Mouse (Mus musculus) spleen, adult 12 weeks (tissue): ENCODE data around the gene Micall2.
"Not testable (repeated sequence)": the region's sequence is repeated elsewhere in the genome, so short reads cannot be mapped to it uniquely, and the experiment has no call there.

Source experiments
- DNase-seq: peaks from one replicate; pipeline ENCODE4 v3.0.0; 2022; ENCODE audit warnings: low spot score

The Micall2 gene

DNA sequence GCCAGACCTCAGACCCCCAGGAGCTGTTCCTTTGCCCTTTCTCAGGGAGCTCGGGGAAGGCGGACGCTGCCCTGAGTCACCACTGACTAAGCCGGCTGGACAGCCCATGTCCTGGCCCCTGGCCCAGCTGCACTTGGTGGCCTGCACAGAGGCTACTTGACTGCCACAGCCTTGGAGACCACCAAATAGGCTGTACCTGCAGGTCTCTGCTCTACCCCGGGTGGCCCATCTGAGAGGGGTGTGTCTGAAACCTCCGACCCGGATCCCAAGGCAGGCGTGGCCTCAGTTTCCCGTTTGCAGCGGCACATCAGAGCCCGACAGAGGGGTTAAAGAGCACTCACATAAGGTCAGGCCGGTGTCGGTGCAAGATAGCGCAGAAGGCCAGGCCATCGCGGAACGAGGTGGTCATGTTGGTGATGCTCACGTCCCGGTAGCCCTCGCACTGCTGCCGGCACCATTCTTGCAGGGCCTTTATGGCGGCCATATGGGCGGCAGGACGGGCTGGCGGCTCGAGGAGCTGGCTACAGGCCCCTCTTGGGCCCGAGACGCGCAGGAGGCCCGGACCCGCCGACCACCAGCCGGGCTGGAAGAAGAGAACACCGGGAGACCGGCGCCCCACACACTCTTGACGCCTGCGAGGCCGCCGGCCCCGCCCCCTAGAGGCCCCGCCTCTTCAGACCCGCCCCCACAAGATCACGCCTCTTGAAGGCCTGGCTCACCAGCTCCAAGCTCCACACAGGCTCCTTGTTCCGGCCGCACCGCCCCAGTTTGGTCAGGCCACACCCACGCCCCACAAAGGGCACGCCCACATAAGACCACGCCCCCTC, at the start of gene Micall2:
Gene Micall2 (minus strand): TSS at position 660 of the 827 bp plus-strand sequence.
- DNase-seq, result peak; percentile 97

DNA sequence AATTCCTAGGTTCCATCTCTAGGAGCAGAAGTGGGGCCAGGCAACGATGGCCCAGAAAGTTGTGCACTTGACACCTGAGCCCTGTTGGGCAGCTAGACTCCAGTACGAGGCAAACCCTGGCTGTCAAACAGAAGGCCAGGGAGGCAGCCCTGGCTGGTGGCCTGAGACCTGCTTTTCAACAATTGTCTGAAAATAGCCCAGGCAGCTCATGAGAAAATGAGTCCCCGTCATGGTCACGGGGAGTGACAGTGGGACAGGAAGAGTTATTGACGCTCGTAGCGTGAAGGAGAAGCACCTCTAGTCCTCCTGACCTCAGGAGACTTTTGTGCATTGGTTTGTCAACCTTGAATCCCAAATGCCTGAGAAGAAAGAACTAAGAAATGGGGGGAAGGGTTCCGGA, 45.3 kb upstream of the Micall2 start:
- no peak for DNase-seq

DNA sequence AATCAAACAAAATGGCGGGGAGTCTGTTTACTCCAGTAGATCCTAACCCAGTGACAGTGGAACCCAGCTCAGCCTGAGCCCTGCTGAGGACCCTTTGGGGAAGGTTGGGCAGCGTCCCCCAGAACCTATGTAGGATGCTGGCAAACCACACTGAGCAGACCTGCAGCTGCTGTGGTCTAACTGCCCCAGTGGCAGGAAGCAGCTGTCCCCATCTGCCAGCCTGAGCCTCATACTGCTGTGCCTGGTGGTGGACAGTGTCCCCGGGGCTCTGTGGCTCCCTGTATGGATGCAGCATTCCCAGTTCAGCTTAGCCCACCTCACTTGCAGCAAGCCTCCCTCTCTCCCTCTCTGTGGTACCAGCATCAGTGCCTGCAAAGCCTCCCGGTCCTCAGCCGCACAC, 40.8 kb upstream of the Micall2 start:
- no peak for DNase-seq

DNA sequence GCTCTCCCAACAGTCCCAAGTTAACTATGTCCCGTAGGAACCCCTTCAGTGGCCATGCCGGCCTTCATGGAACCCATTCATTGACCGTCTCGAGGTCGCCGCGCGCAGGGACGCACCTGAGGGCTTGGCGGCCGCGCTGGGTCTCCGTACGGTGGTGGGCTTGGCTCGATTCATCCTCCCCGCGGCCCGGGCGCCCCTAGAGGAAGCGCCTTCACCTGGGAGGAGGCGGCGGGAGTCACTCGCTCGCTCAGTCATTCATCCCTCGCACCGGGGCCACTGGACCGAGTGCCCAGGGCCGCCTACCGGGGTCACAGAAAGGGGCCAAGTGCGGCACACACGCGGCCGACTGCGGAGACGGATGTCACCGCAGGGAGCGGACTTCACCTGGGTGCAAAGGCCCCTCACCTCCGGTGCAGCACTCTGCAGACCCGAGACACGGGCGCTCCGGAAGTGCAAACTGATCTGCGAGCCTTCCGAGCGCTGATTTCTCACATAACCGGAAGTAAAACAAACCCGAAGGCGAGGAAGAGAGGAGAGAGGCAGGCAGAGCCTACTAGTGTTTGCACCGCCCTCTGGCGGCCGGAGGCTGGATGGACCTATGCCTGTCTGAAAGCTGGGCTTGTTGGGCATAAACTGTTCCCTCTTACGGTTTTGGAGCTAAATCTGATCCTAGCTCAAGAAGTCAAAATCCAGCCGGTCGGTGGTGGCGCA, 39.2 kb upstream of the Micall2 start, which contains the start of gene Ints1:
Gene Ints1 (minus strand): TSS at position 459 of the 711 bp plus-strand sequence.
- DNase-seq, result peak; percentile 93

DNA sequence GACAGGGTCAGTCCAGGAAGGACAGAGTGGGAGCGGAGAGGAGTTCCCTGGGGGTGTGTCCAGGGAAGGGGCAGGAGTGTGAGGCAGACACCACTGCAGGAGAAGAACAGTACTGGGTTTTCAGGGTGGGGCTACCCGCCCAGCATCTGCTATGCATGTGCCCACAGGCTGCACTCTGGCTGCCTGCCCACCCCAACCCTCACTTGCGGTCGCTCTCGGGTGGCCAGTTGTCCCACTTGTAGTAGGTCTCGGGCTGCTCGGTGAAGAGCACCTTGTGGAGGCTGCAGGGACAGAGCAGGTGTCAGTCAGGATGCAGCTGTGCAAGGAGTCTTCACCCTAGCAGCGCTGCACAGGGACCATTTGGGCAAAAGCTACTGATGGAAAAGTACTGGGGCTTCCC, 32.1 kb upstream of the Micall2 start:
- DNase-seq, result no peak

DNA sequence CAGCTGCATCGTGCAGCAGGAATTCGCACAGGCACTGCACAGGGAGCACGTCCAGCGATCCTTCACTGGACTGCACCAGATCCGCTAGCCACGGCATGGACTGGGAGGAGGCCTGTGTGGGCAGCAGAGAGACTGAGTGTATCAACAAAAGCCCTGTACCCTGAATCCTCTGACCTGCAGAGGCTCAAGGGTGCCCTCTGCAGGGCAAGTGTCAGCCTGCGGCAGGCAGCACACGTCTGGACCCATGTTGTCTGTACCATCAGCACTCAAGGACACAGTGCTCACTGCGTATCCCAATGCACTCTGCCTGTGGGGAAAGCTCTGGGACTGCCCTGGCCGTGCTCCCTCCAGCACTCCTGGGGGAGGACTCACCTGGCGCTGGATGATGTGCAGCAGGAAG, 28.2 kb upstream of the Micall2 start:
- no peak for DNase-seq

DNA sequence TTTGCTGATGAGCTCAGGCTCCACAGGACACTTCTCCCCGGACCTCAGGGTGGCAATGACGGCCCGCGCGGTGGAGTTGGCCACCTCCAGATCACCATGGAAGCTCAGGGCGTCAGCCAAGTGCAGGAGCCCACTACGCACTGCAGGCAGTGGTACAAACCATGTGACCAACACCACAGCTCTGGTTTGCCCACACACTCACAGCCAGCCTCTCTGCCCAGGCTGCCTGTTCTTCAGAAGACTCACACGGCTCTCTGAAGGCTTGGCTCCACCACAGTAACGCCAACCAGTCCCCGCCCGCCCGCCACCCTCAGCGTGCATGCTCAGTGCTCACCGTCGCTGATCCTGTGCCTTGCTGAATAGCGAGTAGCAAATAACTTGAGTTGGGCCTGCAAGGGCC, 22.0 kb upstream of the Micall2 start:
- DNase-seq, result no peak

DNA sequence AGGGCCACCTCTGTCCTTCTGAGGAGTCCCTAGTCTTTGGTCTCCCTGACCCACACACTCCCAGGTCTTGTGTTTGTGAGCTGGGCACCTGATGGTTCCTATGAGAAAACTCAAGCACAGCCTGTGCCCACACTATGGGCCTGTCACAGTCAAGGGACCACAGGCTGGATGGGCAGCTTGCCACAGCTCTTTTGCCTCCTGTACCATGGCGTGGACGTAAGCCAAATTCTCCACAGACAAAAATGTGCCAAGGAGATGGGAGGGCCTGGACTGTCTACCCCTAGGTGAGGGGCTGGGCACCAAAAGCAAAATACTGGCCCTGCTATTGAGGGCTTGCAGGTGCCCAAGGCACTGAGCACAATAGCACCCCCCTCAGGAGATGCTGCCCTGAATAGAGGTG, 20.4 kb upstream of the Micall2 start:
- DNase-seq, result no peak

DNA sequence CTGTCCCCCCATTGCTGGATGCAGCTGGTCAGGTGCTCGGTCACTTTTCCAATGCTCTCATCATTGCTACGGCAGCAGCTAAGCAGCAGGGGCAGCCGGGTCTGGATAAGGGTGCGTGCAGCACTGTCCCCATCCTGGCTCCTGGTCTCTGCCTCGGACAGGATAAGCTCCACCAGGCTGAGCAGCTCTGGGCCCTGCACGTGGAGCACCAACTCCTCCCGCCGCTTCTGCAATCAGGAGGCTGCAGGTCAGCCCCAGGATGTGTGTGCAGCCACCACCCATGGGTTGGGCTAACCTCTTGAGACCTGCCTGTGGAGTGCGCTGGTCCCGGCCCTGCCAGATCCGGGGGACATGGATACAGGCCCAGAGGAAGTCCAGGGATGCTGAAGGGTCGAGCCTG, 20.0 kb upstream of the Micall2 start:
- no peak for DNase-seq

DNA sequence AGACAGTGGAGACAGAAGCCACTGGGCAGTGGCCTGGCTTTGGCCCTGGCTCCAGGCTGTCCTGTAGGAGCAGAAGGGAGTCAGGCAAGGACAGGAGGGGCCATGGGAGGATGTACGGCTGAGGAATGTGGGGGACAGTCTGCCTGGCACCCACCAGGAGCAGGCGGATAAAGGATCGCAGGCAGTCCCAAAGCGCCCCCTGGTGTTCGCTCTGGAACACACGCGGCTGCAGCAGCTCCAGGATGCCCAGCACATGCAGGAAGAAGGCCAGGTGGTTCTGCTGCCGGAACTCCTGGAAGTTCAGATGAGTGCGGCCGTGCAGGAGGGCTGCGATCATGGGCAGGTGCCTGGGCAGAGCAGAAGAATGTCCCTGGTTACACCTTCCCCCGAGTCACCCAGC, 18.6 kb upstream of the Micall2 start:
- DNase-seq, result peak; percentile 45

DNA sequence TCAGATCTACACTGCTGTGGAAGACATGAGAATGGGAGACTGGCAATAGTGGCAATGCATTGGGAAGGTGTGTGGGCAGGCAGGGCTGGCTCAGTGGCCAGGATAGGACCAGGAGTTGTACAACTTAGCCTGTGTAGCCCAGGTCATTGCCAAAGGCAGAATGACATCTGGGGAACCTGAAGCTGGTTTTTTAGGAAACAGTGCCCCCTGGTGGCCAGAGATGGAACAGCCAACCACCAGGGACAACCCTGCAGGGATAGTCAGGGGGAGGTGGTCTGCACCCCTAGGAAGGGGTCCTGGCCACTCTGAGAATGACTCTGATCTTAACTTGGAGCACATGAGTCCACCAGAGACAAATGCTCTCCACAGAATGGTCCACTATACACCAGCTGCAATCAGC, 14.4 kb upstream of the Micall2 start:
- DNase-seq, result peak; percentile 69

DNA sequence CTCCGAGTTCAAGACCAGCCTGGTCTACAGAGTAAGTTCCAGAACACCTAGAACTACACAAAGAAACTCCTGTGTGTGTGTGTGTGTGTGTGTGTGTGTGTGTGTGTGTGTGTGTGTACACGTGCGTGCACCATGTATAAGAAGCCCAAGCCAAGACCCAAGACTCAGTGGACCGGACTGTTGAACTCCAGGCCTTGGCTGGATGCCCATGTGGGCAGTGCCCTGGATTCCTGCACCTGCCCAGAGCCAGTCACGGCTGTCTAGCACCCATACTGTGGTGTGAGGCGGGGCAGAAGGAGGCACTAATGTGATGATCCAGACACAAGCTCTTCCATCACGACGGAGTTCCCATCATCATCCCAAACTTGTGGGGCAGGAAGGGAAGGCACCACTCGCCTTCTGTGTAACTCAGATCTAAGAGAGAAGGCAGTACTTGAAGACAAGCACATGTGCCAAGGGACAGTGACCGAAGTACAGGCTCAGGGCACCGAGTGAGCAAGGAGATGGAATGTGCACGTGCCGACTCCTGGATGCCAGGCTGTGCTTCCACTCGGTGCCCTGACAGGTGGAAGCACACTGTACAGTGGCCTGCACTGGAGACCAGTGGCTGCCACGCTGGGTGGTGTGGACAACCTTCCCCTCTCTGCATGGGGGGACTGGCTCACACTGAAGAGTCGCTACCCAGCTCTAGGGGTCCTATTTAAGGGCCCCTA, 13.4 kb upstream of the Micall2 start:
- DNase-seq, result no peak

DNA sequence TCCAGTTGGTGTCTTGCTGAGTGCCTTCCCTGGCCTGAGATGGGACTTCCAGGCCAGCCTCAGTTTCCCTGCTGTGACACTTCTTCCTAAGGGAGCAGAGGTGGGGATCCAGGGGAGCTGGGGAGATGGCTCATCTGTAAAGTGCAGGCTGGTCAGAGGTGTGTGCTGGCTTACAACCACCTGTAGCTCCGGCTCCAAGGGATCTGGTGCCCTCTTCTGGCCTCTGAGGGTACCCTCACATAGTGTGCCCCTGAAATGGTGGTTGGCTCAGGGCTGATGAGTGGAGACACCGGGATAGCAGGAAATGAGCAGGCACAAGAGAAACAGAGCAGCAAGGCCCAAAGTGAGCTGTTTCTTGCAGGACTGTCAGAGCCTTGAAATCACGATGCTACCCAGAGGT, 9.6 kb upstream of the Micall2 start:
- DNase-seq, result peak; percentile 53

DNA sequence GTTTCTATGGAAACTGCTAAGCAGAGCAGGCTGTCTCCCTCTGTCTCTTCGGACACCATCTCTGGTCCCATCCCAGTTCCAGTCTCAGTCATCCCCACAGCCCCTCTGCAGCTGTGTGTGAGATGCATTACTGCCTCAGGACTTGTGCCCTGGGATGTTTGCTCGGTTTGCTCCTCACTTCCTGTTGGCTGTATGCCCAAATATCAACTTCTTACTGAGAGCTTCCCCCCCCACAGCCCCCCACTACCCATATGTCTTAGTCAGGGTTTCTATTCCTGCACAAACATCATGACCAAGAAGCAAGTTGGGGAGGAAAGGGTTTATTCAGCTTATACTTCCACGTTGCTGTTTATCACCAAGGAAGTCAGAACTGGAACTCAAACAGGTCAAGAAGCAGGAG, 6.5 kb upstream of the Micall2 start:
- not testable (repeated sequence) for DNase-seq

DNA sequence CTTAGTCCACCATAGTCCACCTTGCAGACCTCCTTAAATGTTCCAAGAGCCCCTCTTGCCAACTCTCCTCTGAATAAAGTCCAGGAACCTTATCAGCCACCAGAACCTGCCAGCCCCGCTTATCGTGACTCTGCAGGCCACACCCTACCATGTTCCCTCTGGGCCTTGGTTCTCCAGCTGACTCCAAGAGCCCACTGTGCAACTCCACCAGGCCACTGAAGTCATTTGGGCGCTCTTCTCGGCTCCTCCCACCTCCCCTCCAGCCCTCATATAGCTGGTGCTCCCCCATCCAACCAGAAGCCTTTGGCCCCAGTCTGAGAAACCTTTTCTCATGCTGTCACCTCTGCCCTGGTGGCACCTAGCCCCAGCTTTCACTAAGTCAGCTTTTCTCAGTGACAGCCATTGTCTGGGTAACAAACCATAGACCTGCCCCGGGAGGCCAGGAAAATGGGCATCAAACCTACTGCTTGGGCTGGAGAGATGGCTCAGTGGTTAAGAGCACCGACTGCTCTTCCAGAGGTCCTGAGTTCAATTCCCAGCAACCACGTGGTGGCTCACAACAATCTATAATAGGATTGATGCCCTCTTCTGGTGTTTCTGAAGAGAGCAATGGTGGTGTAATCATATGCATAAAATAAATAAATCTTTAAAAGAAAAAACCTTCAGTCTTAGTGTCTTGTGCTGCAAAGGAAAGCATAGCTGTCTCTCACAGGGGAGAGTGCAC, 2.6 kb upstream of the Micall2 start:
- peak; percentile 81 for DNase-seq

DNA sequence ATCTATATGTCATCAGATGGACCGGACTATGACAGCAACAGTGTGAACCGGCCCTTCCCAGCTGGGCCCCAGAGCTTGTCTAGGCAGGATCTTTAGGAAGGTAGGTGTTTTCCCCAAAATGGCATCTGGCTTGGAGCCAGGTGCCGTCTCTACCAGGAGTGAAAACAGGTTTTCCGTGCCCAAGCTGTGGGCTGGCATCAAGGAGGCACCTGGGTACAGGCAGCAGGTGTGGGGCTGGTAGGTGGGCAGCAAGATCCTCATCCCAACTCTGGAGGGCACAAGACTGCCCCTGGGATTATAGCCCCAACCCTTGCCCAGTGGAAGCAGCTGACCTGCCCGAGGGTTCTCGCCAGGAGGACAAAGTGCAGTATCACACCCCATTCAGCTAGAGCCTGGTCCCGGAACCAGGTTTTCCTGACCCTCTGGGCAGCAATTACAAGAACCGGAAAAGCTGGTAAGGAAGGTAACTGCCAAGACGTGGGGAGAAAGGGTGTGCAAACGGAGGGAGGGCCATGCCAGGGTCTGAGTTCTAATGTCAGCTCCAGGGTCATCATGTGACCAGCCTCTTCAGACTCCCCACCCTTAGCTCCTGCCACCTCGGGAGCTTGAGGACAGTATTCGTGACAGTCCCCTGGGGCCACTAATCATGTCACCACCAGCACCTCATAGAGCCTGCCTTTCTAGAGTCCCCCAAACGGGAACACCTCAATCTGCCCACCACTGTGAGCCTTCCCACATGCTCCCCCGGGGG, 1.9 kb upstream of the Micall2 start:
- no peak for DNase-seq

DNA sequence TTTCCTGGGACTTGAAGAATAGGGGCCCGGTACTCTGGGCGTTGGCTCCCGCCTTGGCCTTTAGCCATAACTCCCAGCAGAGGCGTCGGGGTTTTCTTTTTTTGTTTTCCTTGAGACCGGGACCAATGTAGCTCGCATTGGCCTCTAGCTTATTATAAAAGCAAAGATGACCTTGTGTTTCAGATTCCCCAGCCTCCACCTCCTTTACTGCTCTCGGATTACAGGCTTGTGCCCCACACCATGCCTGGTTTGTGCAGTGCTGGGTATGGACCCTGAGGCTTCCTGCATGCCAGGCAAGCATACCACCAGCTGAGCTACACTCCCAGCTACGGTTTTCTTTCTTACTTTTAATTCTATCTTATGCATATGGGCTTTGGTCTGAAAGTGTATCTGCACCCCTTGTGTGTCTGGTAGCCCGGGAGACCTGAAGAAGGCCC, 386 bp upstream of the Micall2 start:
- DNase-seq, result no peak

DNA sequence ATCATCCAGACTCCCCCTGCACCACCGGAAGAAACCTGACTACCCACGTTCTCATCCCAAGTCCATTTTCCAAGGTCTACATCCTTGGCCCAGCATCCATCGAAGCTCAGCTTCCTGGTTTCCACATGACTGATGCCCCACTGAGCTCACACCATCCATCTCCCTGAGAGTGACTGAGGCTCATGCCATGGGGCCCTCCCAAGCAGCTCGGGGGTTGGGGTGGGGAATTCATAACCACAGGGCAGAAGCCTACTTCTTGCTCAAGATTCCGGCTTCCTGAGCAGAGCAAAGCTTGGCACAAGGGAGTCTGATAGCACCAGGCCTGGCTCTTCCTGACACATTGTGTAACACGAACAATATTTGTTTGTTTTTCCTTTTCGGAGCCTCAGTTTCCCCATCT, 1.4 kb downstream of the Micall2 start:
- DNase-seq, result no peak

DNA sequence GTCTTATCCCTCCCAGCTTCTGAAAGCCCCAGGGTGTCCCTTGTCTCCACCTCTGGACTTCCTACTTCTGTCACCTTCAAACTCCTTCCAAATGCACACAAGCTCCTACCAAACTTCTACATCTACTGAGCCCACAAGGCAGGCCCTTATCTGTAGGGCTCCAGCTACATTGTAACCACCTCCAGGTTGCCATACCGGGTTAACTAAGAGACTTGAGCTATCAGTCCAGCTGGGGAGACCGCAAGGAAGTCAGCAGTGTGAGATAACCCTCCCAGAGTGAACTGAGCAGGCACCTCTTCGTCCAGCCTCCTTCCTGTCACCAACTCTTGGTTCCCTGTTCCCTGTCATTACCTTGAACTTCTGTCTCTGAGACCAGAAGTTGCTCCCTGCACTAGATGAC, 2.1 kb downstream of the Micall2 start:
- DNase-seq, result peak; percentile 58

DNA sequence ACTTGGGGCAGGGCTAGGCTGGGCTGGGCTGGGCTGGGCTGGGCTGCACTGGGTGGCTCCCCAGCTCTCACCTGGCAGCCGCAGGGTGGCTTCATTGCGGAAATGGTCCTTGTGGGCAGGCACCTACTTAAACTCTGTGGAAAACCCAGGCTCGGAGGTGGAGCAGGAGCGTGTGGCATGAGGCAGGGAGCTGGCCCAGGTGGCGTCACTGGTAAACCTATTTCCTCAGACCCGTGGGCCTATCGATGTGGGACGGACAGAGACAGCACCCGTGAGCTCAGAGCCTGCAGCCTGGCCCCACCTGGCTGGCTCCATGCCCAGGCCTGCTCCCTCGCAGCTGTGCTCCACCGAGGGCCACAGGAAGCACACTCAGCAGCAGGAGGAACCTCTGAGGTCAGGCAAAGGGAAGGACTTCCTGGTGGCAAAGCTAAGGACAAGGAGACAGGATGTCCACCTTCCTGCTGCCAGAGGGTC, 3.5 kb downstream of the Micall2 start:
- no peak for DNase-seq
